Mouse (Mus musculus): ENCODE measurements around the gene Pou6f1. TPM values are rescaled to one million over a fixed set of nuclear protein-coding genes. Genes with fewer than 3 reads are reported as not detected.
"Not testable (repeated sequence)": the region's sequence is repeated elsewhere in the genome, so short reads cannot be mapped to it uniquely, and the experiment has no call there.

Pou6f1 gene
- polyA plus RNA-seq, 1 experiment from 2014 or later = 36.4 TPM

DNA sequence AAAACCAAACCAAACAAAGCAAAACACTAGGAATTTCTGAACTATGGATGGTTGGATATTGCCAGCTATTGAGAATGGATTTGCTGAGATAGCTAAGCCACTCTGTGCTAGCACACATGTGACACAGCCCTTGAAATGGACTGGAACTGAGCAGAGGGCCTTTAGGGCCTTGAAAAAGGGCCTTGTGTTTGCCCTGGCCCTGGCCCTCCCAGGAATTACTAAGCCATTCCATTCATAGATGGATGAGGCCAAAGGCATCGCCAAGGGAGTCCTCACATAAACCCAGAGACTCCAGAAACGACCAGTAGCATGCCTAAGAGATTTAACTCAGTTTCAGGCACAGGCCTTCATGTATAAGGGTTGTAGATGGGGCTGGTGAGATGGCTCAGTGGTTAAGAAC lies 33.3 kb downstream of the Pou6f1 start:
- no peak overlapping the region for H3K9ac ChIP-seq
- H3K4me3 ChIP-seq = no peak overlapping the region
- H3K4me2 ChIP-seq = no peak overlapping the region
- ATAC-seq = no peak
- 64% methylated on average over 2 of the region's 2 CpGs for WGBS
- no peak overlapping the region for H3K27ac ChIP-seq
- no peaks in the 10 kb centered on the region for H3K27me3 ChIP-seq
- H3K4me1 ChIP-seq = no peaks in the 10 kb centered on the region
- H3K36me3 ChIP-seq (ENCODE audit: poor library complexity, severe bottlenecking) = no peaks in the 10 kb centered on the region
- H3K9me3 ChIP-seq (replicated peaks) = no peaks in the 10 kb centered on the region

- Histone ChIP-seq H3K27me3 (no peaks in the 10 kb centered on the region), H3K9ac (no peak overlapping the region), H3K36me3 (ENCODE audit: poor library complexity, severe bottlenecking) (no peaks in the 10 kb centered on the region), H3K4me2 (no peak overlapping the region), H3K9me3 (replicated peaks) (no peaks in the 10 kb centered on the region), H3K4me1 (no peaks in the 10 kb centered on the region), H3K27ac (no peak overlapping the region), H3K4me3 (no peak overlapping the region)
- 78% methylated on average over 5 of the region's 5 CpGs for WGBS
- no peak for ATAC-seq
Measured at GRCm38 (mm10) chr15:100557705-100558433, 41.9 kb downstream of the Pou6f1 start.

GRCm38 (mm10) chr15:100556378-100556777 lies 43.4 kb downstream of the Pou6f1 start:
- H3K4me2 ChIP-seq = no peak overlapping the region
- H3K4me3 ChIP-seq = no peak overlapping the region
- no peak overlapping the region for H3K27ac ChIP-seq
- H3K9me3 ChIP-seq (replicated peaks) = no peaks in the 10 kb centered on the region
- no peaks in the 10 kb centered on the region for H3K27me3 ChIP-seq
- H3K9ac ChIP-seq = no peak overlapping the region
- H3K4me1 ChIP-seq = peaks cover 4% of the 10 kb centered on the region
- H3K36me3 ChIP-seq (ENCODE audit: poor library complexity, severe bottlenecking) = no peaks in the 10 kb centered on the region
- ATAC-seq = no peak
- WGBS = 90% methylated on average over 9 of the region's 9 CpGs

DNA sequence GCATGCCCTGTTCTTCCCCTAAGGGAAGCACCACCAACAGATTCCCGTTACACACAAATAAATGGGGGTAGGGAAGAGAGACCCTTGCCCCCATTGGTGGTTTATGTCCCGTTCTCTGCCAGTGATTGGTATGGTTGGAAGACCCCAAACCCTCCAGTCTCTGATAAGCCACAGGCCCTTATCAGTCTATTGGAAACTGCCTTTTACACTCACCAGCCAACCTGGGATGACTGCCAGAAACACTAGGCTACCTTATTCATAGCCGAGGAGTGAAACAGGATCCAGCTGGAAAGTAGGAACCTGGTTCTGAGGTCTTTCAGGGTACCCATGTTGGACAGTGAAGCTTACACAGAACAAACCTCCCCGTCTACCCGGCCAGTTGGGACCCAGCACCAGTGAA lies 43.8 kb downstream of the Pou6f1 start:
- Histone ChIP-seq H3K9me3 (replicated peaks) (no peaks in the 10 kb centered on the region), H3K27ac (no peak overlapping the region), H3K4me1 (peaks cover 6% of the 10 kb centered on the region), H3K4me2 (no peak overlapping the region), H3K9ac (no peak overlapping the region), H3K4me3 (no peak overlapping the region), H3K36me3 (ENCODE audit: poor library complexity, severe bottlenecking) (no peaks in the 10 kb centered on the region), H3K27me3 (no peaks in the 10 kb centered on the region)
- no peak for ATAC-seq
- 88% methylated on average over 5 of the region's 5 CpGs for WGBS

GRCm38 (mm10) chr15:100551326-100552307 lies 48.2 kb downstream of the Pou6f1 start, which contains the start of gene Tfcp2:
Gene Tfcp2, minus strand, starts transcription at chr15:100552008.
- H3K27me3 ChIP-seq = no peaks in the 10 kb centered on the region
- peak within 1 kb of the TSS; percentile 66 for H3K4me3 ChIP-seq
- H3K9ac ChIP-seq = peak within 1 kb of the TSS; percentile 81
- H3K27ac ChIP-seq = peak within 1 kb of the TSS; percentile 90
- WGBS = under 1% methylated on average over 83 of the region's 84 CpGs
- peaks cover 20% of the 10 kb centered on the region for H3K36me3 ChIP-seq (ENCODE audit: poor library complexity, severe bottlenecking)
- peaks cover 17% of the 10 kb centered on the region for H3K4me1 ChIP-seq
- peak; percentile 100 for ATAC-seq
- H3K9me3 ChIP-seq (replicated peaks) = no peaks in the 10 kb centered on the region
- peak within 1 kb of the TSS; percentile 91 for H3K4me2 ChIP-seq

- H3K9me3 ChIP-seq (replicated peaks) = no peaks in the 10 kb centered on the region; the same call in 1 of the 2 replicates
- peak overlapping the region; percentile 91 for H3K4me2 ChIP-seq
- H3K36me3 ChIP-seq (ENCODE audit: poor library complexity, severe bottlenecking) = peaks cover 32% of the 10 kb centered on the region
- H3K27me3 ChIP-seq = no peaks in the 10 kb centered on the region
- no peak overlapping the region for H3K27ac ChIP-seq
- peak overlapping the region; percentile 81; the same call in 1 of the 2 replicates for H3K9ac ChIP-seq
- WGBS = 86% methylated on average over 4 of the region's 4 CpGs
- no peak for ATAC-seq
- H3K4me1 ChIP-seq = peaks cover 17% of the 10 kb centered on the region
- H3K4me3 ChIP-seq = peak overlapping the region; percentile 66; the same call in 1 of the 2 replicates
Measured at GRCm38 (mm10) chr15:100550280-100550679, 49.5 kb downstream of the Pou6f1 start.

DNA sequence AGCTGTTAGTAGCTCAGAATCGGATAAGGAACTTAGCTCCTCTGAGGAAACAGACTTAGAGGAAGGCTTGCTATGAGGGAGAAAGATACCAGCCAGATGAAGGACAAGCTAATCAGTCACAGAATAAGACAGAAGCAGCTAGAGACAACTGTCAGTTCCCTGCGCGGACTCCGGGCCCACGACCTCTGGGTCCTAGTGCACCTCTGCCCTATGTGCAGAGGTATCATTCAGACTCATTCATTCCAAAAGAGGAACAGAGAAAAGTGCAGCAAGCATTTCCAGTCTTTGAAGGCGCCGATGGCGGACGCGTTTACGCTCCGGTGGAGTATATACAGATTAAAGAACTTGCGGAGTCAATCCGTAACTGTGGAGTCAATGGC lies 56.1 kb downstream of the Pou6f1 start:
- not testable (repeated sequence) for H3K4me3 ChIP-seq; H3K9ac ChIP-seq; ATAC-seq; H3K4me2 ChIP-seq; H3K27me3 ChIP-seq; H3K4me1 ChIP-seq; H3K27ac ChIP-seq; H3K9me3 ChIP-seq (replicated peaks)
- H3K36me3 ChIP-seq (ENCODE audit: poor library complexity, severe bottlenecking) = peaks cover 59% of the 10 kb centered on the region
- 98% methylated on average over 14 of the region's 14 CpGs for WGBS

DNA sequence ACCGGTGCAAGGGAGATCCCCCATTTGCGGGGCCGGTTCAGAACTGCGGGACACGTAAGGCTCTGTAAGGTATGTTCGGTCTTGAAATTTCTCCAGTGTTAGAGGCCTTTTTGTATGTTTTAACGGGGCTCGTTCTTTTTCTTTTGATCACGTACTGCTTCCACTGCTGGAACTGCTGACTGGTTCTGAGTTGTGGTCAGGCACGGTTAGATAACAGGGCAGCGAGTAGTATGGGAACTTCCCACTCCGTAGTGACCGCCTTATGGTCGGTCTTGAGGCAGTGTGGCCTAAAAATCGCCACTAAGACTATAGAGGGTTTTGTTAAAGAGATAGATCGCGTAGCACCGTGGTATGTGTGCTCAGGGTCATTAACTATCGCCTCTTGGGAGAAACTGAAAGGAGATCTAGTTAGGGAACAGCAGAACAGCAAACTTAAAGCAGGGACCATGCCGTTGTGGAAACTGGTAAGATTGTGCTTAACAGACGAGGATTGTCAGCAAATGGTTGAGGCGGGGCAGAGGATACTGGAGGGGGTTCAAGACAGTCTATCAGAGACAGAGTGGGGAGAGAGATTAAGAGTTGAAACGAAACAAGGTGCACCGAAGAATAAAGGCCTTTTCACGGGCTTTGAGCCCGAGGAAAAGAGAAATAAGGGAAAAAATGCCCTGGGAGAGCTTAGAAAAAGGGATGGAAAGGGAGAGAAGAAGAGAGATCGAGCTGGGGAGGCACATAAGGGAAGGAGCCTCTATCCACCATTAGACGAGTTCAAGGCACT lies 56.7 kb downstream of the Pou6f1 start:
- WGBS = 96% methylated on average over 28 of the region's 28 CpGs
- H3K36me3 ChIP-seq (ENCODE audit: poor library complexity, severe bottlenecking) = peaks cover 53% of the 10 kb centered on the region
- H3K4me1 ChIP-seq; ATAC-seq; H3K4me3 ChIP-seq; H3K4me2 ChIP-seq; H3K9ac ChIP-seq; H3K27ac ChIP-seq; H3K9me3 ChIP-seq (replicated peaks); H3K27me3 ChIP-seq: not testable (repeated sequence)

GRCm38 (mm10) chr15:100541426-100541825 lies 58.4 kb downstream of the Pou6f1 start:
- ATAC-seq = no peak
- Histone ChIP-seq H3K9me3 (replicated peaks) (no peaks in the 10 kb centered on the region; the same call in 1 of the 2 replicates), H3K36me3 (ENCODE audit: poor library complexity, severe bottlenecking) (peaks cover 43% of the 10 kb centered on the region), H3K27me3 (no peaks in the 10 kb centered on the region), H3K4me2 (no peak overlapping the region), H3K4me3 (no peak overlapping the region), H3K27ac (no peak overlapping the region), H3K4me1 (no peaks in the 10 kb centered on the region), H3K9ac (no peak overlapping the region)
- WGBS = 86% methylated on average over 4 of the region's 4 CpGs

DNA sequence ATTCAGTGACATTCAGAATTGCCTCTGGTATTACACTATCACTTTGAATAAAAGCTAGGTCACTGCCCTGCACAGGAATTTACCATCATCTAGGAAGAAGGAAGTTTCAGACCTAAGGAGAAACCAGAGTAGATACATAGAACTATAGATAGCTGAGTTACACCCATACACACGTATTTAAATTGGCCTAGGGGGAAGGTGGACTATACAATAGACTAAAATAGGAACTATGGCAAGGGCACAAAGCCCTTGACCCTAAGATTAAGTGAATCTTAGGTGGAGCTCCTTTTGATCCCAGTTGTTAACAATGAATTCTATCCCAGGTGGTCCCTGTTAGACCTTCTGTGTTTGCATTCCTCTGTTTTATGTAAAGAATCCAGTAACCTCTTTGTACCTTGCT lies 58.8 kb downstream of the Pou6f1 start:
- H3K4me3 ChIP-seq; H3K4me1 ChIP-seq; H3K9ac ChIP-seq; H3K9me3 ChIP-seq (replicated peaks); ATAC-seq; H3K4me2 ChIP-seq; H3K27me3 ChIP-seq; H3K27ac ChIP-seq: not testable (repeated sequence)
- peaks cover 40% of the 10 kb centered on the region for H3K36me3 ChIP-seq (ENCODE audit: poor library complexity, severe bottlenecking)
- WGBS = 87% methylated on average over 1 of the region's 1 CpGs

GRCm38 (mm10) chr15:100539411-100539810 lies 60.4 kb downstream of the Pou6f1 start:
- Histone ChIP-seq H3K27ac (no peak overlapping the region), H3K9me3 (replicated peaks) (0 out of 2 replicates have a peak, but pooled peaks cover 3% of the 10 kb centered on the region), H3K36me3 (ENCODE audit: poor library complexity, severe bottlenecking) (peaks cover 39% of the 10 kb centered on the region), H3K27me3 (no peaks in the 10 kb centered on the region), H3K4me2 (no peak overlapping the region), H3K4me3 (no peak overlapping the region), H3K9ac (no peak overlapping the region), H3K4me1 (no peaks in the 10 kb centered on the region)
- no peak for ATAC-seq
- WGBS = 94% methylated on average over 9 of the region's 9 CpGs

Measured in forebrain, embryonic 13.5 days (tissue).